Mouse (Mus musculus): ENCODE results near the gene Ipo13. TPM values are rescaled to one million over a fixed set of nuclear protein-coding genes. Genes with fewer than 3 reads are reported as not detected.
A peak's percentile ranks its signal among the peaks of the same experiment; 100 is the strongest.

Gene Ipo13
- total RNA-seq (2021): 100 to 1,000 TPM; 131 to 146 TPM

DNA sequence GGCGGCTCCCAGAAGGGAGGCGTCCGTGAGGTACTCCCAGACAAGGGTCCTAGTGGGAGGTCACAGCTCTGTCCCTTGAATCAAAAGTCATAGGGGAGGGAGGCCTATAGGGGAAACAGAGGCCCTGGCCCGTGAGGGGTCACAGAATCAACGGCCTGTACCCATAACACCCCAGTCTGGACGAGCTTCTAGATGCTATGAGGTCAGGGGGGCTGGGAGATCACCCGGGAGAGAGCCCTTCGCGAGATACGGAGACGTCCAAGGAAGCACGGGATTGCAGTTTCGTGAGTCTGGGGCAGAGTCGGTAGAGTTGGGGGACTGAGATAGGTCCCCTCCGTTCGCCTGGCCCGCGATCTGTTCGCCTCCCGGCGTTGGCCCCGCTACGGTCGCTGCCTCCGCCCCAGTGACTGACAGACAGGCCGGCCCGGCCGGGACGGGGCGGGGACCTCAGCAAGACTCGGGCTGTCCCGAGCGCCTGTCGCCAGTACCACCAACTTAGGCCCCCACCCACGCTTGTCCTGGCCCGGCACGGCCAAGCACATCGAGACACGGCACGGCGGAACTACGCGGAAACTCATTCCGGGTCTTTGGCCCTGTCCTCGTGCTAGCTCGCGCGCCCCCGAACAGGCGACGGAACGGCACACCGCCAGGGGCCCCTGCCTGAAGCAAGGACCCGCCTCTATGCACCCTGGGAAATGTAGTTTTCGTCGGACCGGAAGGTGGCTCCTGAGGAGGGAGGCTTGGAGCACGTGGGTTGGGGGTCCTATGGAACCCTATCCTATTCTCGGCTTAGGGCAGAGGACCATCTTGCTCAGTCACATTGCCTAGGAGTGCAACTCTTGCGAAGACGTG lies at the start of gene Ipo13:
TSS of gene Ipo13 (minus strand) at position 409 of the 852 bp plus-strand sequence.
- peak; percentile 84 to 99 for DNase-seq (ENCODE audit: extremely low spot score in 1 of 2, low spot score in 1 of 2)

DNA sequence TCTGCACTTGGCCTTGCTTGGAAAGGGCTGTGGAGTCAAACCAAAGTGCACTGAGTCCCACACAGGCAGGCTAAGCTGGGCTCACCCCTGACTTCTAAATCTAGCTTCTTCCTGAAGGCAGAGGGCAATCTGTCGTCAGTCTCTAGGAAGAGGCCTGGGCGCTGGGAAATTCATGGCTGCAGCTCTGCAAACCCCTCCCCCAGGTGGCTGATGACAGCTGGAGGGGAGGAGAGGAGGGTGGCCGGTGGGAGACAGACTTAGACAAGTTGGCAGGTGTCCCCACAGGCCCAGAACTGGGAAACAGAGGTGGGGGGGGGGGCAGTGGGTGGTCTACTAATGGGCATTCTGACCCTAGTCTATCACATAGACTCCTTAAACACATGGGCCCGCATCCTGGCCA lies 42.7 kb upstream of the Ipo13 start:
- DNase-seq (ENCODE audit: extremely low spot score in 1 of 2, low spot score in 1 of 2): no peak

DNA sequence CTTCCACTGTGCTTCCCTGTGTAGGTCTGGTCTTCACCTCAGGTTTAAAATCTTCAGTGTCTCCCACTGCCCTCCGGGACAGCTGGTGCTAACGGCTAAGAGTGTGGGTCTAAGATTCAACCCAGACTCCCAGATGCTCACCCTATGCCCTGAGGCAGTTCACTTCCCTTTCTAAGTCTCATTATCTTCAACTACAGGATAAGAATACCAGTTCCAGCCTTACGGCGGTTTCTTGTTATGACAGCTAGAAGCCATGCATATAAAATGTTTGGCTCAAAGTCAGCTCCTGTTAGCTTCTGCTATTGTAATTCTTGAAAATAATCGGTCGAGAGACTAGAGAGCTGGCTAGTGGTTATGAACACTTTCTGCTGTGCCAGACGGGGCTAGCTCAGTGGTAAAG lies 32.7 kb upstream of the Ipo13 start:
- DNase-seq (ENCODE audit: extremely low spot score in 1 of 2, low spot score in 1 of 2): no peak

DNA sequence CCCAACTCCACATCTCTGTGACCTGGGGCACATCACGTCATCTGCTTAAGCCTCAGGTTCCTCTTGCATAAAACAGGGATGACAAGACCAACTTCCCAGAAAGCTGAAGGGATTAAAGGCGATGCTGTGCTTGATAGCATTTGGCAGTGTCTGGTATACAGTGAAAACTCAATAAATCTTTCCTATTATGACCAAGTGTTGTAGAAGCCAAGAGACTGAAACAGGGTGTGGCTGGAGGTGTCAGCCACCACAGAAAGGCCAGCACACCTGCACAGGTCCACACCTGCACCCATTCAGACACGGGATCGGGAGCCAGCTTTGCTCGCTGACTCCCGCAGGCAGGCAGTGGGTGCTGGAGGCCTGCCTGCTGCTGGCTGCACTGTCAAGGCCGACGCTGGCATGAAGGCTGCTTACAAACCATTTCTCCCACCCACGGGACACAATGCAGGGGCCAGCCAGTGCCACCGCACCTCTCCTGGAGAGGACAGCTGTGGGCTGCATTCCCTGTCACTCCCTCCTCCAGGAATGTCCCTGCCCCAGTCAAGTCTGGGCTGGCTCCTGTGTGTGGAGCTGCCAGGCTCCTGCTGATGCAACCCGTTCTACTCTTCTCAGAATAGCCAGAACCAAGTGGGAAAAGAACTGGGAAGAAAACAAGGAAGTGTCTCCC lies 32.0 kb upstream of the Ipo13 start:
- no peak for DNase-seq (ENCODE audit: extremely low spot score in 1 of 2, low spot score in 1 of 2)

DNA sequence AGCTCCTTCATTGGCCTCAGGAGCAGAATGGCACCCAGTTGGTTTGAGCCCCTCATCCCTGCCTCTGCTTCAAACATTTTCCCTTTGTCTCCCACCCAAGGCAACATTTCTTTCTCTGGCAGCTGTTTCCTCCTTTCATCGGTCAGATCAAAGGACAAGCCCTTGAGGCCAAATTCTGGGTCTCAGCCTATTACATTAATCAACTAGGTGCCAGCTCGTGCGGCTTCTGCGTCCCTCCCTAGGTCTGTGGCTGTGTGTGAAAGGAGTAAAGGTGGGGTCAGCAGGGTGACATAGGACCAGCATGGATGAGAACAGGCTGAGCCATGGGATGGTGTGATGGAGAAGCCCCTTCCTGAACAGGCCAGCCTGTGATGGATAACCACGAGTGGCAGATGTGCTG lies 28.5 kb upstream of the Ipo13 start:
- DNase-seq (ENCODE audit: extremely low spot score in 1 of 2, low spot score in 1 of 2): no peak

DNA sequence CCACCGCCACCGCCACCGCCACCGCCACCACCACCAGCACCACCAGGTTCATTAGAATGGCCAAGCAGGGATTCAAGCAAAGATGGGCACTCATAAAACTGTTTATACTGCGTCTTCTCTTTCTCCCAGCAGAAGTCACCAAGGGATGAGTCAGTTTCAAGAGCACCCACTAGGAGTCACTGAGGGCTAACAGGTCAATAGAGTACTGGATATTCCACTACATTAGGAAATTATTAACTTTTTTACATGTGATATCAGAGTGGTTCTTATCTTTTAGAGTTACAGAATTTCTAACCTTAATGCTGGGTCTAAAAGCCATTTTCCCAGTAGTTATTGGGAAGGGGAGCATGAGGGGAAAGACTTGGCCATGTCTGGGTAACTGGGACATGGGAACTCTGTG lies 22.2 kb upstream of the Ipo13 start:
- DNase-seq (ENCODE audit: extremely low spot score in 1 of 2, low spot score in 1 of 2): no peak

DNA sequence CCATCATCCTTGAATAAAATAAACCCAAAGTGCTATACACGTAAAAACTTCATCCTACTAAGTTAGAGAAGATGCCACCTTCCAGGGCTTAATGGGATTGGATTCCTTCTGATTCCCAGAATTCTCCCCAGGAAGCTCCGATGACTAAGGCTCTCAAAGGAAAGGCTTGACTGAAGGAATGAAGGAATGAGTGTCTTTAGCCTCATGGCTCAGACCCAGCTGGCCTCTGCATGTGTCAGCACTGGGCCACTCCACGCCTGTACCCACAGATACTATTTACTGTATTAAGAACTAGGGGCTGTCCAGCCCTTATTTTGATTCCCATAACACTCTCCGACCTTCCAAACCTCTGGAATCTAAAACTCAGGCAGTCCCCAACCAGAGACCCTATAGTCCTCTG lies 19.3 kb upstream of the Ipo13 start:
- DNase-seq (ENCODE audit: extremely low spot score in 1 of 2, low spot score in 1 of 2): no peak

DNA sequence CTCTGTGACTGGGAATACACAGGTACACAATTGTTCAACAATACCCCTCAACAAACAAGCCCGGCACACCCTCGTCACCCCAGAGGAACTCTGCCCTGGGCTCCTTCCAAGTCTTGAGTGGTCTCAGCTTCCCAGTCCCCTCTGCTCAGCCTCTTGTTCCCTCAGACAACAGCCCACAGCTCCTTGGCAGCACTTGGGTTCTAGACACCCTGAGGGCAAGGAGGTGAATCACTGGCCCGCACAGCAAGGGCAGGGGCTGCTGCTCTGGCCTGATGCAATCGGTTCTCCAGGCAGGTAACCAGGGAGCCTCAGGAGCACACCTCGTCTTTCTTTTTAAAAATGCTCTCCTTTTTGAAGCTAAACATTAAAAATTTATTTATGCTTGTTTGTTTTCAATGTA lies 18.4 kb upstream of the Ipo13 start:
- no peak for DNase-seq (ENCODE audit: extremely low spot score in 1 of 2, low spot score in 1 of 2)

DNA sequence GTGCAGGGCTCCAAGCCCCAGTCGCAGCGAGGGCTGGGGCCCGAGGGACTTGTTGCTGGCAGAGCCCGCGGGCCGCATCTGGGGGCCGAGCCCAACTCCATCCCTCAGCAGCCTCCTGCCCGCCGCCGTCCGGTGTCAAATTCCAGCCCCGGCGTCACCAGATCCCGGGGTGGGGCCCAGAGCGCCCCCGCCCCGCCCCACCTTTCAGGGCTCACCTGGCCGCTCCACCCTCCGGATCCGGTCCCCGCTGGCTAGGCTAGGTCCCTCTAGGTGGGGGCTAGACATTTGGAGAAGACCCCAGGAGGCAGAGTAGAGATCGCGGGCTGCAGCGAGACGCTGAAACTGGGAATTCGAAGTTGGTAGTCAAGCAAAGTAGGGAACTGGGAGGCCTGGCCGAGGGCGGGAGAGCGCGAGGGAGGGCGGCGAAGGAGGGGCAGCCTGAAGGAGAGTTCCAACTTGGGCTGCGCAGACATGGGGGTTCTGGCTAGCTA lies 14.6 kb upstream of the Ipo13 start, which contains the start of gene Artn:
TSS of gene Artn (minus strand) at position 373 of the 491 bp plus-strand sequence.
- DNase-seq (ENCODE audit: extremely low spot score in 1 of 2, low spot score in 1 of 2): no peak

DNA sequence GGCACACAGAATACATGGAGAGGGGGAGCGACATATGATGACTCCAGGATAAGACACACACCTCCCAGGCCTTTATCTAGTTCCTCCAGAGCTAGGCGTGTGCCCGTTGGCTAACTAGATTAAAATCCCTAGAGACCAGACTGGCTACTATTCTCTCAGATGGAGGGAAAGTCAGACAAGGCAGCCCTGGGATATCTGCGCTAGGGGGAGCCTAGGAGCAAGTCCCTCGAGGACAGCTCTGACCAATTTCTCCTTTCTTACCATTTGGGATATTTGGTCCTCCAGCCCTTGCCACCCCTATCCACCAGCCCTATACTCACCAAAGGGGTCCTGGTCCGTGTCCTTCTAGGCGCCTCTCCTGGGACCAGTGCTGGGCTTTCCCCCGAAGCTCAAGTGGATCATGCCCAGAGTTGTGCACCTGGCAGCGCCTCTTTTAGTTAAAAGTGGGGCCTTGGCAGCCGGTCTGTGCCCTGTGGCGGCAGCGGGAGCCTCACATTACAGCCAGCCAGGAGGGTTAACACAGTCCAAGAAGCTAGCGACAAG lies 14.0 kb upstream of the Ipo13 start:
- DNase-seq (ENCODE audit: extremely low spot score in 1 of 2, low spot score in 1 of 2): peak in 1 of 2 experiments; percentile 53

DNA sequence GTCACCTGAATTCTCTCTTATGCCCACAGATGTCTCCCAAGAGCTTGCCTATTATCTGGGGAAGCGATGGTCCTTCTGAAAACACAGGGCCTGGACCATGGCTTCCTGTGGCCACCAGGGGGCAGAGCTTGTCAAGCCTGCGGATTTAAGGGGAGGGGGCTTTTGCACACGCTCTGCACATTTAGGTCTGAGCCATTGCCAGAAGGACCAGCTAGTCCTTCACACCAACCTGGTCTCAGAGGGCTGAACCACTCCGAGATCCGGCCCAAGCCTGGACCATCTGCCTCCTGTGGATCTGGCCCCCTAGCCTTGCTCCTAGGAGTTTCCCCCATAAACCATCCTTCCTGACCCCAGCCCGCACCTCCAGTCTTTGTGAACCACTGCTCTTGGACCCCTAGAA lies 13.4 kb upstream of the Ipo13 start:
- peak in 1 of 2 experiments; percentile 56 for DNase-seq (ENCODE audit: extremely low spot score in 1 of 2, low spot score in 1 of 2)

DNA sequence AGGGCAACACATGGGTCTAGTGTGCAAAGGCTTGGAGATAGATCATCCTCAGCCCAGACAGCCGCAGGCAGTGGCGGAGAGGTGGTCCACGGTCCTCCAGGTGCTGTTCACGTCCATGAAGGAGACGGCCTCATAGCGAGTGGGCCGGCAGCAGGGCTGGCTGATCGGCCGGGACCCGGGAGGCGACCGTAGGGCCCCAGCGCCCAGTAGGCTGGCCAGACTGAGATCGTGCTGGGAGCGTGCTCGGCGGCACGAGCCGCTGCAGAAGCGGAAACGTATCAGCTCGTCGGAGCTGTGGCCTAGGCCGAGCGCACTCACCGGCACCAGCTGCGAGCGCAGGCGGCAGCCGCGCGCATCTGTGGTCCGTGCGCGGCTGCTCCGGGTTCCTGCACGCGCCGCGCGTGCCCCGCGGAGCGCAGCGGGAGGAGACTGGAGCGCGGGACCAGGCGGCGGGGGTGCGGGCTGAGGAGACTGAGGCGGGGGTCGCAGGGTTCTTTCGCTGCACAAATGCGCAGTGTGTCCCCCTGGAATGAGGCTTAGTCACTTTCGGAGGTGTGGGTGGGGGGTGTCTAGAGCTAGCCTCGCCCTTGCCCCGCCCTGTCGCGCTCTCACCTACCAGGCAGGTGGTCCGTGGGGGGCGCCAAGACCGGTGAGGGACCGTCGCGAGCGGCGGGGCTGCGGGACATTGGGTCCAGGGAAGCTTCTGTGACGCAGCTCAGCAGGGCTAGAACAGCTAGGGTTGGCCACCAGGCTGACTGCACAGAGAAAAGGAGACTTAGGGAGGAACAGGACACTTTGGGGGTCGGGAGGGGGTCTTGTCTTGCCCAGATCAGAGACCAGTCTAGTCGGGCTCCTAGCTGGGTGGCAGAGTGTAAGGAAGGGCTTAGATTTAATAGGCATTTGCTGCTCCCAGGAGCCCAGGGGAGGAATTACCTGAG lies 12.0 kb upstream of the Ipo13 start:
- DNase-seq (ENCODE audit: extremely low spot score in 1 of 2, low spot score in 1 of 2): peak in 1 of 2 experiments; percentile 47

DNA sequence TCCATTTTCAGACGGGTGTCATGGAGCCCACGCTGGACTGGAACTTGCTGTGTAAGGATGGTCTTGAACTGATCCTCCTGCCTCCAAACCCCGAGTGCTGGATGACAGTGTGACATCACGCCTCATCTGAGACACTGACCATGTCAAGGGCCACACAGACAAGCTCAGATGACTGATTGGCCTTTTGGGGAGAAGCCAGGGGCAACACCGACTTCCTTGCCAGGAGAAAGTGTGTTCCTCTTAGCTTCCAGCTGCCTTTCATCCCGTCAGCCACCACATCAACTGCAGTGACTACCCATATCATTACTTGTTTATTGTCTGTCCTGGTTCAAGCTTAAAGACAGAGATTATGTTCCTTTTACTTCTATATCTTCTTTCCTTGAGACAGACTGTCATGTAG lies 10.1 kb upstream of the Ipo13 start:
- no peak for DNase-seq (ENCODE audit: extremely low spot score in 1 of 2, low spot score in 1 of 2)

DNA sequence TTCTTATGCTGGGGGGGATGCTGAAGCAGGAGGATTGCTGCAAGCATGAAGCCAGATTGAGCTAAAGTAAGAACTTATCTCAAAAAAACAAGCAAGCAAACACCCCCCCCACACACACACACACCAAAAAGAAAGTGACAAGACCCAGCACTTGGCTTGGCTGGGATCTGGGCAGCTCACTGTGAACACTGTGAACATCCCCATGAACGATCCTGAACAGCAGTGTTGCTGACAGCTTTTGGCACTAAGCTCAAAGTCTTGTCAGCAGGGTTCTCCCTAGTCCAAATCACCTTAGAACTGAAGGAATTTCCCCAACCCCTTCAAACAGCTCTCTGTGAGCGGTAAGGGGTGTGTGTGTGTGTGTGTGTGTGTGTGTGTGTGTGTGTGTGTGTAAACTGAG lies 8.7 kb upstream of the Ipo13 start:
- DNase-seq (ENCODE audit: extremely low spot score in 1 of 2, low spot score in 1 of 2): no peak

DNA sequence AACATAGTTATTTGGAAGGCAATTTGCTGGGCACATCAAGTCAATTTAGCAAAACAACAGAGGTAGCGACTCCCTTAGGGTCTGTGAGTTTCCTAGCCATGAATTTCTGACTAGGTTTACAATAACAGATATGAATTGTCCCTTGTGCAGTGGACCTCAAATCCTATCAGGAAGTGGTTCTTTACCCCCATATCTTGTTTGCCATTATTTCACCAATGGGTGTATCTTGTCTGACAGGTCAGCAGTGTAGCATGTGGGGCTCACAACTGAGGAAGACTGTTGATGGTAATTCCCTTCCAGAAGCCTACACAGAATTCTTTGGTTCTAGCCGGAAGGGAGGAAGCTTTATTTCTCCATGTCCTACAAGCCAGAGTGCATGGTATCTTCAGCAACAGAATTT lies 6.6 kb upstream of the Ipo13 start:
- no peak for DNase-seq (ENCODE audit: extremely low spot score in 1 of 2, low spot score in 1 of 2)

DNA sequence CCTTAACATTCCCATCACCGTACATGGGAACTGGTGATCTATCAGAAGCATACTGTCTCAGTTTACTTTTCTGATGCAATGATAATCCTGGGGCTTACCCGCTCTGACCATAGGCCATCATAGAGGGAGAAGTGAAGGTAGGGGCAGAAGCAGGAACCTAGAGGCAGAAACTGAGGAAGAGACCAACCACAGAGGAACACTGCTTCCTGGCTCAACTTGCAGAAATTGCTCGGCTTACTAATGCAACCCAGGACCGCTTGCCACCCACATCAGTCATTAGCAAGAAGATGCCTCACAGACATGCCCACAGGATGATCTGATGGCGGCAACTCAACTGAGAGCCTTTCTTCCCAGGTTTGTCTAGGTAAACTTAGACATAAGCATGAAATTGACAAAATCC lies 4.0 kb upstream of the Ipo13 start:
- no peak for DNase-seq (ENCODE audit: extremely low spot score in 1 of 2, low spot score in 1 of 2)

DNA sequence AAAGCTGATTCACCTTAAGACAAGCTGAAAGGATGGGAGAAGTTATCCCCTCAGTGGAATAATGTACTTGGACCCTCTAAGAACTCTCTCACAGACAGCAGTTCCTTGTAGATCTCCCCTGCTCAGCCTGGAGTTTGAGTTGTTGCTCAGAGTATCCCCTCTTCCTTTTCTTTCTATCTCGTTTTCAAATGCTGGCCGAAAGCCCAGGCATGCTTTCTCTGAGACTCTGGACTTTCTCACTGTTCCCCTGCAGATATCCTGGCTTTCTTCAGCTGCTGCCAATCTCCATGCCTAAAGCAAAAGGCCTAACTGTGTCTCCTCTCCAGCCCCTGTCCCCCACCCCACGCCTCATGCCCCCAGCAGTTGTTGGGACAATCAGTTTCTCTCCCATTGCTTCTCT lies 3.5 kb upstream of the Ipo13 start:
- DNase-seq (ENCODE audit: extremely low spot score in 1 of 2, low spot score in 1 of 2): no peak

DNA sequence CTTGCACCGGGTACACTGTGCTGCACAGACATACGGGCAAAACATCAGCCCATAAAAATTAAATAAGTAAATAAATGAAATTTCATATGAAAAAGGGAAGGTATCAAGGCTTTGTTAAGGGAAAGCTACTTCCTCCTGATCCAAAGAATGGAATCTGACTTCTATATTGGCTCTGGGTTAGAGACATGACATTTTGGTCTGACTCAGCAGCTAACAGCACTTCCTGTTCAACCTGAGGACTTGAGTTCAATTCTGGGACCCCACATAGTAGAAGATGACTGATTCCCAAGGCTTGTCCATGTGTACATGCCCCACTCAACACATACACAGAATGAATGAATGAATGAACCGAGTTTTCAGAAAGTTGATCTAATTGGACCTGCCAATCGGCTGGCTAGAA lies 3.0 kb upstream of the Ipo13 start:
- no peak for DNase-seq (ENCODE audit: extremely low spot score in 1 of 2, low spot score in 1 of 2)

DNA sequence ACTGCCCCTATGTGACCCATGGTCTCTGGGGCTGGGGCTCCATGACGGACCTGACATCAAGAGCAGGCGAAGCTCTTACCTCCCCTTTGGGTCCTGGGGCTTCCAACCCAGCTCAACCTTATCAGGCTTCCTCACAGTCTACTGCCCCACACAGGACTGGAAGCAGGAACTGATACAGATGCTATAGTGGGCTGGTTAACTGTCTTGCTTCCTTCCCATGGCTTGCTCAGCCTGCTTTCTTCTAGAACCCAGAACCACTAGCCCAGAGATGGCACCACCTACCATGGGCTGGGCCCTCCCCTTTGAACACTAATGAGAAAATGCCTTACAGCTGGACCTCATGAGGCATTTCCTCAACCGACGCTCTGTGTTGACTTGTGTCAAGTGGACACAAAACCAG lies 2.6 kb upstream of the Ipo13 start:
- no peak for DNase-seq (ENCODE audit: extremely low spot score in 1 of 2, low spot score in 1 of 2)

DNA sequence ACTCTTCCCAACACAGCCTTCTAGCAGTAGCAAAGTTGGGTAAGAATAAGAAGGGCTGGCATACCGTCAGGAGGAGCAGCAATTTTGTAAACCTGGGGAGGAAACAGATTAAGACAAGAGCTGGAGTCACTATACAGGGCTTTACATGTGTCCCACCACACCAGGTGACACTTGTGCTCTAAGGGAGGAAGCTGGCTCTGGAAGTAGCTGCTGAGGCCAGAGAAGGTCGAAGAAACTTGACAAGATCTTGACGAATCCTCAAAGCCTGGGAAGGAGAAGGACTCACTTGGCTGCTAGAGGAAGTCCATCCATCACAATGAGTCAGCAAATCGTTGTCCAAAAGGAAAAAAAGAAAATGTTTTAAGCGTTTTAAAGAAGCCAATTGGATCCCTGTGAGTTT lies 1.6 kb upstream of the Ipo13 start:
- DNase-seq (ENCODE audit: extremely low spot score in 1 of 2, low spot score in 1 of 2): no peak
